Mouse (Mus musculus): Measurements from ENCODE around the gene Ankrd33b.

Gene Ankrd33b

GRCm38 (mm10) chr15:31299258-31299917 lies 68.1 kb downstream of the Ankrd33b start:
- no peak for DNase-seq

GRCm38 (mm10) chr15:31297777-31298137 lies 69.8 kb downstream of the Ankrd33b start:
- no peak for DNase-seq

- no peak for DNase-seq
Measured at GRCm38 (mm10) chr15:31296882-31297776, 70.4 kb downstream of the Ankrd33b start.

GRCm38 (mm10) chr15:31294311-31294710 lies 73.2 kb downstream of the Ankrd33b start:
- DNase-seq: no peak

DNA sequence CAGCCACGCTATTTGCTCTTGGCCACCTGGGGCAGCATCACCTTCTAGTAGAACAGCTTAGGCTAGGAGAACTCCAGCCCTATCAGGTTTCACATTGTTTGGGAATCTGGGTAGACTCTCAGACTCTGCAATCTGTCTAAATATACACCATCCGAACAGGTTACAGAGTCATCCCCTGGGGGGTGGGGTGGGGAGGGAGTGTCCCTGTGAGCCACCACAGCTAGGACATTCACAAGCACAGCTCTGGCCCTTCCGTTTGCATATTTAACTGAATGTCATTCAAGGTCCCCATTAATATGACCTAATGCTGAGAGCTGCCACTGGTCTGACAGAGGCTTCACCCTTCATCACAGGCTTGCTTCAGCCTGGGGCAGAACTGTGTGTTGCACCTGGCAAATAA lies 74.9 kb downstream of the Ankrd33b start:
- no peak for DNase-seq

GRCm38 (mm10) chr15:31285695-31286094 lies 81.8 kb downstream of the Ankrd33b start:
- DNase-seq: no peak

GRCm38 (mm10) chr15:31284922-31285631 lies 82.4 kb downstream of the Ankrd33b start:
- DNase-seq: no peak

GRCm38 (mm10) chr15:31284142-31284541 lies 83.4 kb downstream of the Ankrd33b start:
- no peak for DNase-seq

DNA sequence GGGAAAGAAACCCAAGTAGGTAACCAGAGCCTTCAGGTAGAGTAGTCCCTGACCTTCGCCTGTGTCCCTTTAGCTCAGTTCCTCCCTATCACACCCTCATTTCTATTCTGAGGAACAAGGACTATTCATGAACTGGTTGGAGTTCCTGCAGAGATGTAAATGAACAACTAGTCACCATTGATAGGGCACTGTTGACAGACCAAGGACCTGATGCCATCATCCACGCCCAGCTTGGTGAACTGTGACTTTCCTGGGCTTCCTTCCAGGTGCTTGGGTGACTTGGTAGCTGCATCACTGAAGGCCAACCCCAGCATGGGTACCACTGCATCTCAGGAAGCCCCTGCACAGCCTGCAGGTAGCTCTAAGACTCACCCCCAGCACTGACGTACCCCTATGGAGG lies 85.2 kb downstream of the Ankrd33b start:
- no peak for DNase-seq

GRCm38 (mm10) chr15:31281830-31282229 lies 85.7 kb downstream of the Ankrd33b start:
- no peak for DNase-seq

DNA sequence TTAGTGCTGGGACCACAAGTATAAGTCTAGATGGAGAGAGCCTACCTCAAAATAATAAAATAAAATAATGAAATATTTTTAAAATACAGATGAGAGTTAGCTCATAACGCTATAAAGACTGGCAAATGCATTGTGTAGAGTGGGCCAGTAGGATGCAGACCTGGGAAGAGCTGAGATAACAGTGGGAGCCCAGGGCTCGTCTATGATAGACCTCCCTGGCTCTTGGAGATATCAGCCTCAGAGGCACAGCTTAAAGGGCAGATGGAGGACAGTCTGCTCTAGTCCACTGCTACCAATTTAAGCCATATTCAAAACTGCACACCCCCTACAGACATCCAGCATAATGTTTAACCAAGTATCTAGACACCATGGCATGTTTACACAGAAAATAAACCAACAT lies 86.8 kb downstream of the Ankrd33b start:
- no peak for DNase-seq

GRCm38 (mm10) chr15:31280059-31280458 lies 87.5 kb downstream of the Ankrd33b start:
- no peak for DNase-seq

GRCm38 (mm10) chr15:31279577-31280004 lies 87.9 kb downstream of the Ankrd33b start:
- no peak for DNase-seq

DNA sequence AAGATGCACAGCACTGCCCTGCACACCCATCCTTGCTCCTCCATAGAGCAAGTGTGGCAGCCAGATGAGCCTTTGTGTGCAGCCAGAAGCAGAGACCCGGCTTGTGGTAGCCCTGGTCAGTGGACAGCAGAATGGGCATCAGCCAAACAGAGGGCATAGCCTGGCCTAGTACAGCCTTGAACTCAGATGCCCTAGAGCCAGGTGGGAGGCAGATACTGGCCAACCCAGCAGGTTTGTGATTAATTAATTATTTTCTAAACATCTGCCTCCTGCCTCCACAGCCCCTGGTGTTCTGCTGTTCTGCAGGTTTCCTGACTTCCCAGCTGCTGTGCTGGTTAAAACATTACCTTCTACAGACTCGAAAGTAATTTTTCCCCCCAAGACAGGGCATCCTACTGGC lies 88.4 kb downstream of the Ankrd33b start:
- no peak for DNase-seq

- no peak for DNase-seq
Measured at GRCm38 (mm10) chr15:31278090-31278489, 89.4 kb downstream of the Ankrd33b start.

DNA sequence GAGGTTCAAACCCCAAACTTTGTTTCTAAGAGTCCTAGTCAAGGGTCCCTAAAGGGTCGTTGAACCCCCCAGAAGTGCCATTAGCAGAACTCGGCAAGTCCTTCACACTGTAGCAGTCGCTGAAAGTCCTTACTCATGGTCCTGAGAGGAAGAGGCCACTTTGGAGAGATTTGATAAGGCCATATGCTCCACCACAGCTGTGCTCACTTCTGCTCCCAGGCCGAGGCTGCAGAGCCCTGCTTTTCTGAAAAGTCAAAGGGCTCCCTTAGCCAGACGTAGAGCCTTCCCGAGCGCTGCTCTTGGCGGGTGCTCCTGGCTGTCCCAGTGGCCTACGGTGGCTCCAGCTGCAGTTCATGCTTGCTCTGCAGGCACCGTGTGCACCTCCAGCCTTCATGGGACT lies 94.0 kb downstream of the Ankrd33b start:
- no peak for DNase-seq

DNA sequence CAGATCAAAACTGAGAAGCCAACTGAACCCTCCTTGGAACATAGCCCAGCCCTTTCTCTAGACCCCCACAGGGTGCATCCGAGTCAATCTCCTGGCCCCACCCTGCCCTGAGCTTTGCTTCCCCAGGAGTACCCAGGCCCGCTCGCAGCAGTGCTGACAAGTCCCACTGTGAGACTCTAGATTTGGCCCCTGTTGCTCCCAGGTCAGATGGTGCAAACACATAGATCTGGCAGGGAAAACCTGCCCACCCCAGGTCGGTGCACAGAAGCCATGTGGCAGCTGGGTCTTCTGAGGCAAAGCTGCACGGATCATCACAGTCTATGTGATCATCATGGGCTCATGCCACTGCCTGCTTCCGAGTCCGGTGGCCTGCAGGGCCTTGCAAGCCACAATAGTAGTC lies 94.8 kb downstream of the Ankrd33b start:
- no peak for DNase-seq

DNA sequence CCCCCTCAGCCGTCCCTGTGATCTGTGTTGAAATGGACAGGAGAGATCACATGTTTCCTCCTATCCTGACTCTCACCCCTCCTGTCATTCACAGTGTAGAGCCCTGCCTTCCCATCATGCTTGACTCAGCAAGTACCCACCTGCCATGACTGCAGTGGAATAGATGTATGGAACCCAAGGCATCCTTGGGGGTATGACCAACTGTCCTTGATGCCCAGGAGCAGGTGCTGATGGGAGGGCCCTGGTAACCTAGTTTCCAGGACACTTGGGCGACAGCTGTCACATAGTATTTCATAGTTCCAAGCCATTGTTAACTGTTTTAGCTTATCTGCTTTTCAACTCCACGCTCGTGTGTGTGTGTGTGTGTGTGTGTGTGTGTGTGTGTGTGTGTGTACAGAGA lies 98.0 kb downstream of the Ankrd33b start:
- DNase-seq: no peak

DNA sequence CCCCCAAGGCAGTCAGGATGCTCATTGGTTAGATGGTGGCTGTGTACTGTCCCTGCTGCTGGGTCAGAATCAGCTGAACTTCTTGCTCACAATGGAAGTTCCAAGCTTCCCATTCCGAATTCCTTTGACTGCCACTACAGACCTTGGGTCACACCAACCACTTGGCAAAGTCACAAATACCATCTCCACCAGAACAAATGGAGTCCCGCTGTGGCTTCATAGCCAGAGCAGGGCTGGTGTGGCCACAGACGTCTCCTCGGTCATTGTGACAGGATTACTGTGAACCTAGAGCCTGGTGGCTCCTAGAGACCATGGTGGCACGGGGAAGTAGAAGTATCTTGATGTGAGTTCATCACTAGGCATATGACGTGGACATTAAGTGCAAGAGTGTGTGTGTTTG lies 99.4 kb downstream of the Ankrd33b start:
- no peak for DNase-seq

DNA sequence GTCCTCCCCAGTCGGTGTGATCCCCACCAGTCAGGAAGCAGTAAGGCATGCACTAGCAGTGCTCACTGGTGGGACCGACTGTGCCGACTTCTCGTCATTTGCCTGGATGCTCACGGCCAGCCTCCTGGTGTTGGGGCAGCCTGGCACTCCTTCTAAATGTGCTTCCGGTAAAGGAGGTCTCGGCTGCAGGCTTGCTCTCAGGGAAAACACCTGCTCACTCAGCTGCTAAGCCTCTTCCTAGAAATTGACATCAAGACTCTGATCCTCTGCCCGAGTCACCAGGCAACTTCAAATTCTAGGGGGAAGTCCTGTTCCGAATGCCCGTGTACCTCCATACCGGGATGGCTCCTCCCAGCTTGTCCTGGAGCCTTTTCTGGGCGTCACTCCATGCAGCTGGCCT lies 101.7 kb downstream of the Ankrd33b start:
- no peak for DNase-seq

DNA sequence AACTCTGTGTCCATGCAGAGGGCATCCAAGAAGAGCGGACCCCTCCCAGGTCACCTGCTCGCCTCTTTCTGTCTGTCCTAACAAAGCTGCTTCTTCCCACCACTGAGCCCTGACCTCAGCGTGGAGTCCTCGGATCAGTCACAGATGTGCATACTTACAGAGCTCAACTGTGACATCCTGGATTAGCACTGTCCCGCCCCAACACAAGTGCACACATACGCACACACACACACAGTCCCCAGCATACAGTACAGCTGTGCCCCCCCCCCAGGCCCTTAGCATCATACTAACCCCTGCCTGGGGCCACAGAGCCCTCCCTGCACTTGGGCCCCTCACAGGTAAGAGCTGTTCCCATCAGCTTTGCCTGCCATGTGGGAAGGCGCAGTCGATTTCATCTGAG lies 102.1 kb downstream of the Ankrd33b start:
- no peak for DNase-seq

DNA sequence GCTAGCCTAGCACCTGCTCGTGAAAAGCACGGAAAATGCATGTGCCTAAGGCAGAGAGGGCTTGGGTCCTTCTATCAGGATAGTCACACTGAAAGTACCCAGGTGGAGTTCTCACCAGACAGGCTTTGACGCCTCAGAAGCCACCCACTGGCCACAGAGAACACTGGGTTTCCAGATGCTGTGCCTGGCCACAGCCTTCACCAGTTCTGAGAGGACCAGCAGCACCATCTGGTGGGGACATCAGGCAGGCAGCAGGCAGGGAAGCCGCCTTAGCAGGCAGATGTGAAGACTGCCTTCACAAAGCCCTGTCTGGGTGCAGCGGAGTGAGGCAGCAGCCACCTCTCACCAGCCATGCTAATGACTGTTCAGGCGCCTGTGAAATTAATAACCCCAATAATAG lies 102.7 kb downstream of the Ankrd33b start:
- peak; percentile 75 to 82 for DNase-seq

GRCm38 (mm10) chr15:31262361-31262760 lies 105.2 kb downstream of the Ankrd33b start:
- no peak for DNase-seq

DNA sequence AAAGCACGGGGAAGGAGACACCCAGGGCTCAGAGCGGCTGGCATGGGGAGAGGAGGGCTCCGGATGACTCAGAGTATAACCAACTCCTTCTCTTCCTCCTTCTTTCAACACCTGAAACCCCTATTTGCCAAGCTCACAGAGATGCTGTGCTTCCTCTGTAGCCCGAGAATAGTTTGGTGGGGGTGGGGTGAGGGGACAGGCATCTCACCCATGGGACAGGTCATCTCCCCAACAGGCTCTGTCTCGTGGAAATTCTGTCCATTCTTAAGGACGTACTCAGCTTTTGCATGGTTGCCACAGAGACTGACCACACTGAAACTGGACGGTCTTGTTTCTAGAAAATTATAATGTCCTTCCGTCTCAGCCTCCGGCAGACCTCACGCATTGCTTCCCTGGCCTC lies 106.4 kb downstream of the Ankrd33b start:
- DNase-seq: no peak

Measured in lung, postnatal 4 days (tissue).